Mouse (Mus musculus): ENCODE data around the gene Hspg2. TPM values are rescaled to one million over a fixed set of nuclear protein-coding genes. Genes with fewer than 3 reads are reported as not detected.

The Hspg2 gene
- polyA plus RNA-seq, 1 experiment from 2014 or later, result 52.0 TPM

- H3K27me3 ChIP-seq (ENCODE audit: insufficient read depth, poor library complexity, severe bottlenecking), result no peaks in the 10 kb centered on the region
- 20% methylated on average over 11 of the region's 11 CpGs for WGBS
- peak overlapping the region; percentile 94 for H3K27ac ChIP-seq
- H3K9me3 ChIP-seq, result no peaks in the 10 kb centered on the region
- peak overlapping the region; percentile 31 for H3K4me3 ChIP-seq
- peaks cover 3% of the 10 kb centered on the region; the same call in 1 of the 2 replicates for H3K36me3 ChIP-seq
- peaks cover 84% of the 10 kb centered on the region for H3K4me1 ChIP-seq
- DNase-seq (ENCODE audit: low spot score), result no peak
Observed at GRCm38 (mm10) chr4:137488038-137488437, 19.5 kb downstream of the Hspg2 start.

- 6% methylated on average over 12 of the region's 12 CpGs for whole genome bisulfite sequencing
- peaks cover 3% of the 10 kb centered on the region; the same call in 1 of the 2 replicates for H3K36me3 ChIP-seq
- H3K9me3 ChIP-seq, result no peaks in the 10 kb centered on the region
- DNase-seq (ENCODE audit: low spot score), result peak; percentile 92
- peak overlapping the region; percentile 31 for H3K4me3 ChIP-seq
- H3K4me1 ChIP-seq, result peaks cover 86% of the 10 kb centered on the region
- peak overlapping the region; percentile 94 for H3K27ac ChIP-seq
- no peaks in the 10 kb centered on the region for H3K27me3 ChIP-seq (ENCODE audit: insufficient read depth, poor library complexity, severe bottlenecking)
Observed at GRCm38 (mm10) chr4:137488571-137489303, 20.2 kb downstream of the Hspg2 start.

- no peak for DNase-seq (ENCODE audit: low spot score)
- Histone ChIP-seq H3K27ac (peak overlapping the region; percentile 94), H3K4me3 (no peak overlapping the region), H3K4me1 (peaks cover 86% of the 10 kb centered on the region), H3K36me3 (peaks cover 8% of the 10 kb centered on the region; the same call in 1 of the 2 replicates), H3K27me3 (ENCODE audit: insufficient read depth, poor library complexity, severe bottlenecking) (no peaks in the 10 kb centered on the region), H3K9me3 (no peaks in the 10 kb centered on the region)
- WGBS, result 41% methylated on average over 8 of the region's 8 CpGs
Observed at GRCm38 (mm10) chr4:137489996-137490395, 21.4 kb downstream of the Hspg2 start.

GRCm38 (mm10) chr4:137492563-137492962 is 24.0 kb downstream of the Hspg2 start:
- Histone ChIP-seq H3K9me3 (no peaks in the 10 kb centered on the region), H3K4me3 (no peak overlapping the region), H3K4me1 (peaks cover 86% of the 10 kb centered on the region), H3K27ac (peak overlapping the region; percentile 89), H3K36me3 (peaks cover 14% of the 10 kb centered on the region; the same call in 1 of the 2 replicates), H3K27me3 (ENCODE audit: insufficient read depth, poor library complexity, severe bottlenecking) (no peaks in the 10 kb centered on the region)
- DNase-seq (ENCODE audit: low spot score), result no peak
- WGBS, result 75% methylated on average over 11 of the region's 11 CpGs

GRCm38 (mm10) chr4:137493187-137493586 is 24.6 kb downstream of the Hspg2 start:
- H3K4me1 ChIP-seq, result peaks cover 86% of the 10 kb centered on the region

GRCm38 (mm10) chr4:137494751-137495500 is 26.4 kb downstream of the Hspg2 start:
- peak overlapping the region; percentile 22; the same call in 1 of the 2 replicates for H3K4me3 ChIP-seq
- H3K9me3 ChIP-seq, result no peaks in the 10 kb centered on the region
- H3K4me1 ChIP-seq, result peaks cover 86% of the 10 kb centered on the region
- no peaks in the 10 kb centered on the region for H3K27me3 ChIP-seq (ENCODE audit: insufficient read depth, poor library complexity, severe bottlenecking)
- WGBS, result 6% methylated on average over 19 of the region's 19 CpGs
- H3K27ac ChIP-seq, result peak overlapping the region; percentile 89
- DNase-seq (ENCODE audit: low spot score), result no peak
- peaks cover 17% of the 10 kb centered on the region; the same call in 1 of the 2 replicates for H3K36me3 ChIP-seq

More at GRCm38 (mm10) chr4:137493187-137493586, 24.6 kb downstream of the Hspg2 start:
- DNase-seq (ENCODE audit: low spot score), result no peak
- Histone ChIP-seq H3K27ac (peak overlapping the region; percentile 89), H3K4me3 (no peak overlapping the region), H3K36me3 (peaks cover 15% of the 10 kb centered on the region; the same call in 1 of the 2 replicates), H3K27me3 (ENCODE audit: insufficient read depth, poor library complexity, severe bottlenecking) (no peaks in the 10 kb centered on the region), H3K9me3 (no peaks in the 10 kb centered on the region)
- WGBS, result 84% methylated on average over 4 of the region's 4 CpGs

GRCm38 (mm10) chr4:137495501-137496100 is 27.0 kb downstream of the Hspg2 start:
- H3K4me3 ChIP-seq, result no peak overlapping the region
- DNase-seq (ENCODE audit: low spot score), result no peak
- H3K9me3 ChIP-seq, result no peaks in the 10 kb centered on the region
- H3K4me1 ChIP-seq, result peaks cover 86% of the 10 kb centered on the region
- 45% methylated on average over 6 of the region's 6 CpGs for WGBS
- no peaks in the 10 kb centered on the region for H3K27me3 ChIP-seq (ENCODE audit: insufficient read depth, poor library complexity, severe bottlenecking)
- peak overlapping the region; percentile 89 for H3K27ac ChIP-seq
- H3K36me3 ChIP-seq, result peaks cover 23% of the 10 kb centered on the region; the same call in 1 of the 2 replicates

GRCm38 (mm10) chr4:137497367-137497766 is 28.8 kb downstream of the Hspg2 start:
- DNase-seq (ENCODE audit: low spot score), result no peak
- Histone ChIP-seq H3K36me3 (peaks cover 38% of the 10 kb centered on the region), H3K9me3 (no peaks in the 10 kb centered on the region), H3K4me1 (peaks cover 99% of the 10 kb centered on the region), H3K4me3 (no peak overlapping the region), H3K27me3 (ENCODE audit: insufficient read depth, poor library complexity, severe bottlenecking) (no peaks in the 10 kb centered on the region), H3K27ac (peak overlapping the region; percentile 73)
- 64% methylated on average over 5 of the region's 5 CpGs for WGBS

- DNase-seq (ENCODE audit: low spot score), result no peak
- peaks cover 45% of the 10 kb centered on the region for H3K36me3 ChIP-seq
- H3K27me3 ChIP-seq (ENCODE audit: insufficient read depth, poor library complexity, severe bottlenecking), result no peaks in the 10 kb centered on the region
- WGBS, result 45% methylated on average over 9 of the region's 9 CpGs
- H3K27ac ChIP-seq, result peak overlapping the region; percentile 73
- no peaks in the 10 kb centered on the region for H3K9me3 ChIP-seq
- H3K4me3 ChIP-seq, result 0 out of 2 replicates have a peak overlapping the region, but pooled peaks have one; percentile 9
- H3K4me1 ChIP-seq, result peaks cover 99% of the 10 kb centered on the region
Observed at GRCm38 (mm10) chr4:137497892-137498722, 29.5 kb downstream of the Hspg2 start.

- H3K27ac ChIP-seq, result peak overlapping the region; percentile 73
- no peak for DNase-seq (ENCODE audit: low spot score)
- no peak overlapping the region for H3K4me3 ChIP-seq
- peaks cover 98% of the 10 kb centered on the region for H3K4me1 ChIP-seq
- peaks cover 54% of the 10 kb centered on the region for H3K36me3 ChIP-seq
- no peaks in the 10 kb centered on the region for H3K9me3 ChIP-seq
- no peaks in the 10 kb centered on the region for H3K27me3 ChIP-seq (ENCODE audit: insufficient read depth, poor library complexity, severe bottlenecking)
- 76% methylated on average over 8 of the region's 9 CpGs for WGBS
Observed at GRCm38 (mm10) chr4:137498882-137499583, 30.5 kb downstream of the Hspg2 start.

GRCm38 (mm10) chr4:137500149-137500548 is 31.6 kb downstream of the Hspg2 start:
- H3K4me1 ChIP-seq, result peaks cover 87% of the 10 kb centered on the region
- no peak for DNase-seq (ENCODE audit: low spot score)

More at GRCm38 (mm10) chr4:137500149-137500548, 31.6 kb downstream of the Hspg2 start:
- Histone ChIP-seq H3K36me3 (peaks cover 61% of the 10 kb centered on the region), H3K4me3 (no peak overlapping the region), H3K27ac (peak overlapping the region; percentile 73; the same call in 1 of the 2 replicates), H3K9me3 (no peaks in the 10 kb centered on the region), H3K27me3 (ENCODE audit: insufficient read depth, poor library complexity, severe bottlenecking) (no peaks in the 10 kb centered on the region)
- WGBS, result 63% methylated on average over 12 of the region's 12 CpGs
